In genomic region chr5:34689868-34690267, GRCm38 (mm10) we compare ENCODE assay signal across 27 mouse cellular contexts. TPM values are rescaled to one million over a fixed set of nuclear protein-coding genes. Genes with fewer than 3 reads are reported as not detected.
DNase-seq lines count a peak whose midpoint lies in the region; ATAC-seq and TF ChIP-seq lines count a peak whose summit lies in the region.
"Had no signal": no experiment of that assay in that cellular context is flagged by ENCODE, and none has a peak within 500 bp of the region (broad histone marks: within the 10 kb centered on the region; RNA-seq: fewer than 3 reads in every experiment).

No protein-coding gene starts in this region.

- H3K9ac ChIP-seq in liver, postnatal 0 days (replicated peaks) = no peak overlapping the region
- no peak overlapping the region for H3K9ac ChIP-seq in liver, embryonic 11.5 days (ENCODE audit: low read depth, low read length)
- H3K9ac ChIP-seq in MEL (ENCODE audit: control insufficient read depth, low read depth, low read length, poor library complexity, severe bottlenecking) = no peak overlapping the region
- H3K9ac ChIP-seq: embryonic facial prominence, embryonic 13.5 days; forebrain, embryonic 12.5 days; forebrain, embryonic 15.5 days; heart, embryonic 13.5 days; hindbrain, embryonic 14.5 days had no signal

- no peaks in the 10 kb centered on the region for H3K27me3 ChIP-seq in liver, postnatal 0 days (ENCODE audit: insufficient read depth, low read length)
- H3K27me3 ChIP-seq in liver, embryonic 11.5 days (replicated peaks; ENCODE audit: control insufficient read depth, insufficient read depth, low read length) = no peaks in the 10 kb centered on the region
- H3K27me3 ChIP-seq in MEL (ENCODE audit: control insufficient read depth in 1 of 2, insufficient read depth in 2 of 2, low read length in 2 of 2) = no peaks in the 10 kb centered on the region
- H3K27me3 ChIP-seq: embryonic facial prominence, embryonic 13.5 days; forebrain, embryonic 12.5 days; forebrain, embryonic 15.5 days; heart, embryonic 13.5 days had no signal

- no peak for TF ChIP-seq POLR2A in MEL (IDR thresholded peaks at IDR 0.05; ENCODE audit: control insufficient read depth in 1 of 2, insufficient read depth in 1 of 2, low read depth in 1 of 2, low read length in 2 of 2, poor library complexity in 1 of 2)

- TF ChIP-seq CTCF in layer of hippocampus, adult 2 months (conservative IDR thresholded peaks at IDR 0.05) = peak; percentile 36; the same call in 1 of the 2 replicates
- TF ChIP-seq CTCF in liver, postnatal 0 days (IDR thresholded peaks at IDR 0.05; ENCODE audit: low read depth) = peak; percentile 22; the same call in 1 of the 2 replicates
- peak in 2 of 3 experiments; percentile 17 to 56; a peak in 3 of 6 replicates for TF ChIP-seq CTCF in MEL (IDR thresholded peaks at IDR 0.05 in 2 of 3, conservative IDR thresholded peaks at IDR 0.05 in 1 of 3; ENCODE audit: control insufficient read depth in 1 of 3, insufficient read depth in 1 of 3, low read depth in 2 of 3, low read length in 3 of 3, poor library complexity in 1 of 3, severe bottlenecking in 1 of 3)

- TF ChIP-seq RAD21 in MEL (IDR thresholded peaks at IDR 0.05; ENCODE audit: low read depth, low read length) = peak; percentile 45

- H3K36me3 ChIP-seq in liver, postnatal 0 days (replicated peaks; ENCODE audit: insufficient read depth, low read length) = no peaks in the 10 kb centered on the region
- no peaks in the 10 kb centered on the region for H3K36me3 ChIP-seq in liver, embryonic 11.5 days (ENCODE audit: control insufficient read depth, insufficient read depth, low read length)
- peaks cover 0 to 10% of the 10 kb centered on the region in 2 experiments; a peak in 2 of 4 replicates for H3K36me3 ChIP-seq in MEL (ENCODE audit: control insufficient read depth in 1 of 2, insufficient read depth in 2 of 2, low read length in 2 of 2)
- H3K36me3 ChIP-seq: embryonic facial prominence, embryonic 10.5 days; embryonic facial prominence, embryonic 13.5 days; forebrain, embryonic 12.5 days; forebrain, embryonic 15.5 days; G1E; heart, embryonic 10.5 days; heart, embryonic 13.5 days had no signal

- H3K4me2 ChIP-seq in liver, postnatal 0 days (ENCODE audit: low read depth, low read length) = no peak overlapping the region
- no peak overlapping the region for H3K4me2 ChIP-seq in liver, embryonic 11.5 days
- H3K4me2 ChIP-seq: embryonic facial prominence, embryonic 13.5 days; forebrain, embryonic 12.5 days; forebrain, embryonic 15.5 days; heart, embryonic 13.5 days; hindbrain, embryonic 14.5 days had no signal

- no peak for DNase-seq in layer of hippocampus, adult 2 months (ENCODE audit: low spot score in 2 of 2)
- DNase-seq in layer of hippocampus, postnatal 10 days (ENCODE audit: low spot score in 2 of 2) = no peak
- DNase-seq in liver, postnatal 0 days = no peak
- DNase-seq in liver, embryonic 11.5 days (ENCODE audit: low spot score) = no peak
- no peak for DNase-seq in MEL (ENCODE audit: low read depth, low spot score)
- DNase-seq in T-cell, adult 2 months (ENCODE audit: low spot score) = no peak
- no peak for DNase-seq in embryo, embryonic 9.5 days (ENCODE audit: extremely low spot score)
- DNase-seq: adrenal gland, postnatal 10 days; adrenal gland, postnatal 36 days; cerebellum, adult 2 months; cerebellum, adult 9-11 months; cerebellum, postnatal 25 days; gastrocnemius, postnatal 25 days; heart, adult 18-20 months; heart, postnatal 14 days; heart, postnatal 4 days had no signal

- H3K79me2 ChIP-seq in MEL (ENCODE audit: control insufficient read depth, insufficient read depth, low read length, poor library complexity) = no peaks in the 10 kb centered on the region

- ATAC-seq in liver, postnatal 0 days = no peak
- no peak for ATAC-seq in liver, embryonic 11.5 days (replicated peaks; ENCODE audit: low FRiP score)
- ATAC-seq: forebrain, embryonic 15.5 days; hindbrain, postnatal 0 days; inflammation-experienced regulatory T-cells, adult 6 months had no signal

- WGBS in liver, postnatal 0 days (ENCODE audit: insufficient replicate concordance) = 76% methylated on average over 1 of the region's 1 CpGs
- WGBS in liver, embryonic 11.5 days = 89% methylated on average over 1 of the region's 1 CpGs

- no peaks in the 10 kb centered on the region for H3K4me1 ChIP-seq in liver, postnatal 0 days (ENCODE audit: insufficient read depth)
- no peaks in the 10 kb centered on the region for H3K4me1 ChIP-seq in liver, embryonic 11.5 days (replicated peaks; ENCODE audit: control insufficient read depth, insufficient read depth, low read length)
- H3K4me1 ChIP-seq in MEL (ENCODE audit: control insufficient read depth in 1 of 2, insufficient read depth in 2 of 2, low read length in 2 of 2) = 0 out of 4 replicates have a peak, but pooled peaks cover 0 to 2% of the 10 kb centered on the region in 2 experiments
- H3K4me1 ChIP-seq: embryonic facial prominence, embryonic 10.5 days; embryonic facial prominence, embryonic 13.5 days; forebrain, embryonic 12.5 days; forebrain, embryonic 15.5 days; heart, embryonic 10.5 days; heart, embryonic 13.5 days had no signal

- no peaks in the 10 kb centered on the region for H3K9me3 ChIP-seq in liver, postnatal 0 days (ENCODE audit: low read length)
- H3K9me3 ChIP-seq in liver, embryonic 11.5 days (ENCODE audit: control insufficient read depth, low read length) = no peaks in the 10 kb centered on the region
- H3K9me3 ChIP-seq in MEL (replicated peaks; ENCODE audit: insufficient read depth, low read length) = no peaks in the 10 kb centered on the region
- H3K9me3 ChIP-seq: embryonic facial prominence, embryonic 10.5 days; embryonic facial prominence, embryonic 13.5 days; forebrain, embryonic 12.5 days; forebrain, embryonic 15.5 days; G1E; heart, embryonic 10.5 days had no signal

- no peak overlapping the region for H3K27ac ChIP-seq in layer of hippocampus, adult 2 months
- no peak overlapping the region for H3K27ac ChIP-seq in liver, postnatal 0 days (ENCODE audit: low read depth)
- H3K27ac ChIP-seq in liver, embryonic 11.5 days (ENCODE audit: low read depth, low read length) = no peak overlapping the region
- no peak overlapping the region for H3K27ac ChIP-seq in MEL (ENCODE audit: control insufficient read depth, low read depth, low read length)
- H3K27ac ChIP-seq: embryonic facial prominence, embryonic 10.5 days; embryonic facial prominence, embryonic 13.5 days; forebrain, embryonic 12.5 days; forebrain, embryonic 15.5 days; heart, embryonic 10.5 days; heart, embryonic 13.5 days; hindbrain, embryonic 14.5 days; hindbrain, postnatal 0 days had no signal

- no peak for TF ChIP-seq EP300 in liver, postnatal 0 days (IDR thresholded peaks at IDR 0.05; ENCODE audit: low read depth)
- TF ChIP-seq EP300 in MEL (IDR thresholded peaks at IDR 0.05; ENCODE audit: low read depth in 1 of 2, low read length in 2 of 2) = no peak

- H3K4me3 ChIP-seq in layer of hippocampus, adult 2 months = no peak overlapping the region
- H3K4me3 ChIP-seq in liver, postnatal 0 days (ENCODE audit: low read depth, low read length) = no peak overlapping the region
- no peak overlapping the region for H3K4me3 ChIP-seq in liver, embryonic 11.5 days (ENCODE audit: low read depth, low read length)
- H3K4me3 ChIP-seq in MEL (ENCODE audit: control insufficient read depth in 1 of 2, insufficient read depth in 1 of 2, low read depth in 2 of 2, low read length in 2 of 2) = no peak overlapping the region
- H3K4me3 ChIP-seq: embryonic facial prominence, embryonic 10.5 days; embryonic facial prominence, embryonic 13.5 days; erythroblast, embryonic 14.5 days; forebrain, embryonic 12.5 days; forebrain, embryonic 15.5 days; heart, embryonic 10.5 days; heart, embryonic 13.5 days had no signal

TF ChIP-seq in MEL, 35 proteins besides CTCF, POLR2A, EP300 and RAD21:
- peak; percentile 50 for TF ChIP-seq SMC3 (IDR thresholded peaks at IDR 0.05; ENCODE audit: low read depth, low read length)
- no peak for TF ChIP-seq ELF1 (IDR thresholded peaks at IDR 0.05; ENCODE audit: low read depth, low read length)
- 0 out of 2 replicates have a peak, but pooled peaks have one; percentile 24 for TF ChIP-seq ZNF384 (IDR thresholded peaks at IDR 0.05; ENCODE audit: low read depth, low read length)
- TF ChIP-seq MAX (IDR thresholded peaks at IDR 0.05; ENCODE audit: low read length) = no peak
- TF ChIP-seq ZC3H11A (IDR thresholded peaks at IDR 0.05; ENCODE audit: low read depth, low read length) = peak; percentile 34
- no peak for TF ChIP-seq CHD1 (IDR thresholded peaks at IDR 0.05; ENCODE audit: low read depth, low read length)

RNA-seq across cellular contexts. Expression of gene Grk4, which starts 29.7 kb away (rescaled TPM):
- 1 to 10 TPM; 4.5 to 6.3 TPM for total RNA-seq in layer of hippocampus, adult 2 months (2021)
- total RNA-seq in layer of hippocampus, postnatal 10 days (2021) = 1 to 10 TPM; 5.2 to 8.6 TPM
- polyA plus RNA-seq in liver, postnatal 0 days (2015; fragmentation: Nextera tagmentation; extraction: Ambion mirVana) = 0.34 and 0.40 TPM in 2 replicates
- polyA plus RNA-seq in liver, embryonic 11.5 days (2014; fragmentation: Nextera tagmentation; extraction: Ambion mirVana) = 1.7 and 1.9 TPM in 2 replicates
- total RNA-seq in MEL (2012; rRNA removed) = 0.42 and 0.81 TPM in 2 replicates
- under 1 TPM in 1 of 2 experiments, not detected in 1; 0.70 TPM for polyA plus RNA-seq in MEL (2012; ENCODE audit: insufficient read depth in 1 of 2, insufficient read length in 2 of 2, low read depth in 1 of 2, low replicate concordance in 2 of 2, missing spikeins in 1 of 2)

RNA-seq across cellular contexts. Expression of gene Nop14, which starts 29.9 kb away (rescaled TPM):
- total RNA-seq in layer of hippocampus, adult 2 months (2021) = 10 to 100 TPM; 16.0 to 16.9 TPM
- 10 to 100 TPM; 18.9 to 20.5 TPM for total RNA-seq in layer of hippocampus, postnatal 10 days (2021)
- polyA plus RNA-seq in liver, postnatal 0 days (2015; fragmentation: Nextera tagmentation; extraction: Ambion mirVana) = 8.7 and 9.2 TPM in 2 replicates
- 42.6 and 43.4 TPM in 2 replicates for polyA plus RNA-seq in liver, embryonic 11.5 days (2014; fragmentation: Nextera tagmentation; extraction: Ambion mirVana)
- total RNA-seq in MEL (2012; rRNA removed) = 87.3 and 101 TPM in 2 replicates
- 100 to 1,000 TPM in 1 of 2 experiments, not detected in 1; 132 TPM for polyA plus RNA-seq in MEL (2012; ENCODE audit: insufficient read depth in 1 of 2, insufficient read length in 2 of 2, low read depth in 1 of 2, low replicate concordance in 2 of 2, missing spikeins in 1 of 2)

RNA-seq across cellular contexts. Expression of gene Mfsd10, which starts 52.9 kb away (rescaled TPM):
- 10 to 100 TPM; 38.3 to 48.1 TPM for total RNA-seq in layer of hippocampus, adult 2 months (2021)
- 10 to 100 TPM; 46.0 to 49.5 TPM for total RNA-seq in layer of hippocampus, postnatal 10 days (2021)
- polyA plus RNA-seq in liver, postnatal 0 days (2015; fragmentation: Nextera tagmentation; extraction: Ambion mirVana) = 31.1 and 32.7 TPM in 2 replicates
- polyA plus RNA-seq in liver, embryonic 11.5 days (2014; fragmentation: Nextera tagmentation; extraction: Ambion mirVana) = 103 and 127 TPM in 2 replicates
- 106 and 136 TPM in 2 replicates for total RNA-seq in MEL (2012; rRNA removed)
- polyA plus RNA-seq in MEL (2012; ENCODE audit: insufficient read depth in 1 of 2, insufficient read length in 2 of 2, low read depth in 1 of 2, low replicate concordance in 2 of 2, missing spikeins in 1 of 2) = 100 to 1,000 TPM in 1 of 2 experiments, not detected in 1; 296 TPM
